ENCODE assay signal across 16 mouse cellular contexts in genomic region chr6:115956418-115956921, GRCm38 (mm10). TPM values are rescaled to one million over a fixed set of nuclear protein-coding genes. Genes with fewer than 3 reads are reported as not detected.
DNase-seq lines count a peak whose midpoint lies in the region; ATAC-seq and TF ChIP-seq lines count a peak whose summit lies in the region.
"Had no signal": no experiment of that assay in that cellular context is flagged by ENCODE, and none has a peak within 500 bp of the region (broad histone marks: within the 10 kb centered on the region; RNA-seq: fewer than 3 reads in every experiment).

No protein-coding gene starts in this region.

- TF ChIP-seq POLR2A in lung, adult 2 months (IDR thresholded peaks at IDR 0.05; ENCODE audit: borderline replicate concordance, extremely low read depth, low read depth, low read length), result no peak

- DNase-seq in heart, adult 18-20 months, result no peak
- no peak for DNase-seq in lung, adult 2 months
- no peak for DNase-seq in lung, postnatal 36 days
- no peak for DNase-seq in embryo, embryonic 11 days
- no peak for DNase-seq in adrenal gland, adult 18-20 months (ENCODE audit: low spot score in 2 of 2)
- DNase-seq: spleen, adult 18-20 months; thymus, postnatal 36 days had no signal

- H3K36me3 ChIP-seq in heart, embryonic 13.5 days, result peaks cover 69% of the 10 kb centered on the region
- H3K36me3 ChIP-seq in embryonic facial prominence, embryonic 15.5 days, result 0 out of 2 replicates have a peak, but pooled peaks cover 11% of the 10 kb centered on the region
- H3K36me3 ChIP-seq in limb, embryonic 15.5 days, result no peaks in the 10 kb centered on the region
- H3K36me3 ChIP-seq: midbrain, embryonic 10.5 days had no signal

- no peak for ATAC-seq in heart, embryonic 13.5 days (ENCODE audit: extremely low read depth, insufficient number of reproducible peaks, low FRiP score, low TSS enrichment)
- no peak for ATAC-seq in embryonic facial prominence, embryonic 15.5 days (ENCODE audit: insufficient number of reproducible peaks, low FRiP score, low TSS enrichment, low read depth)
- ATAC-seq in limb, embryonic 15.5 days (ENCODE audit: insufficient number of reproducible peaks, low FRiP score, low TSS enrichment, low read depth), result no peak

- peak; percentile 27; the same call in 1 of the 2 replicates for TF ChIP-seq CTCF in lung, adult 2 months (IDR thresholded peaks at IDR 0.05; ENCODE audit: insufficient read depth, low read length)

- H3K4me2 ChIP-seq in heart, embryonic 13.5 days, result no peak overlapping the region
- H3K4me2 ChIP-seq in embryonic facial prominence, embryonic 15.5 days (replicated peaks), result no peak overlapping the region
- H3K4me2 ChIP-seq in limb, embryonic 15.5 days, result no peak overlapping the region

- H3K9me3 ChIP-seq in heart, embryonic 13.5 days, result no peaks in the 10 kb centered on the region
- no peaks in the 10 kb centered on the region; the same call in 1 of the 2 replicates for H3K9me3 ChIP-seq in embryonic facial prominence, embryonic 15.5 days (replicated peaks)
- H3K9me3 ChIP-seq in limb, embryonic 15.5 days, result no peaks in the 10 kb centered on the region
- H3K9me3 ChIP-seq: midbrain, embryonic 10.5 days had no signal

- H3K4me3 ChIP-seq in heart, embryonic 13.5 days, result no peak overlapping the region
- H3K4me3 ChIP-seq in lung, adult 2 months (replicated peaks; ENCODE audit: extremely low read depth, low read depth, low read length), result no peak overlapping the region
- no peak overlapping the region for H3K4me3 ChIP-seq in embryonic facial prominence, embryonic 15.5 days (replicated peaks)
- H3K4me3 ChIP-seq in limb, embryonic 15.5 days, result no peak overlapping the region
- H3K4me3 ChIP-seq: midbrain, embryonic 10.5 days had no signal

- no peaks in the 10 kb centered on the region for H3K27me3 ChIP-seq in heart, embryonic 13.5 days (replicated peaks)
- no peaks in the 10 kb centered on the region for H3K27me3 ChIP-seq in embryonic facial prominence, embryonic 15.5 days
- no peaks in the 10 kb centered on the region for H3K27me3 ChIP-seq in limb, embryonic 15.5 days

- H3K9ac ChIP-seq in heart, embryonic 13.5 days, result 0 out of 2 replicates have a peak overlapping the region, but pooled peaks have one; percentile 11
- H3K9ac ChIP-seq in embryonic facial prominence, embryonic 15.5 days, result peak overlapping the region; percentile 19; the same call in 1 of the 2 replicates
- H3K9ac ChIP-seq in limb, embryonic 15.5 days, result no peak overlapping the region

- peaks cover 63% of the 10 kb centered on the region for H3K4me1 ChIP-seq in heart, embryonic 13.5 days
- H3K4me1 ChIP-seq in lung, adult 2 months (ENCODE audit: control insufficient read depth, insufficient read depth, low read length), result peaks cover 27% of the 10 kb centered on the region
- H3K4me1 ChIP-seq in embryonic facial prominence, embryonic 15.5 days, result peaks cover 78% of the 10 kb centered on the region
- peaks cover 62% of the 10 kb centered on the region for H3K4me1 ChIP-seq in limb, embryonic 15.5 days

- WGBS in heart, embryonic 13.5 days, result 76% methylated on average over 13 of the region's 13 CpGs
- 29% methylated on average over 13 of the region's 13 CpGs for WGBS in lung, adult 2 months
- WGBS in embryonic facial prominence, embryonic 15.5 days, result 80% methylated on average over 13 of the region's 13 CpGs
- 74% methylated on average over 13 of the region's 13 CpGs for WGBS in limb, embryonic 15.5 days

- peak overlapping the region; percentile 64 for H3K27ac ChIP-seq in heart, embryonic 13.5 days (replicated peaks)
- peak overlapping the region; percentile 48; the same call in 1 of the 2 replicates for H3K27ac ChIP-seq in embryonic facial prominence, embryonic 15.5 days (replicated peaks)
- H3K27ac ChIP-seq in limb, embryonic 15.5 days, result 0 out of 2 replicates have a peak overlapping the region, but pooled peaks have one; percentile 59

RNA-seq across cellular contexts. Expression of gene H1foo, which starts 11.7 kb away (rescaled TPM):
- polyA plus RNA-seq in heart, embryonic 13.5 days (2015; fragmentation: Nextera tagmentation; extraction: Ambion mirVana), result not detected in 2 replicates
- total RNA-seq in heart, adult 18-20 months (2021), result not detected
- not detected in 2 replicates for polyA plus RNA-seq in lung, adult 2 months (2012; rRNA removed)
- not detected in 2 replicates for polyA plus RNA-seq in embryonic facial prominence, embryonic 15.5 days (2015; fragmentation: Nextera tagmentation; extraction: Ambion mirVana)
- polyA plus RNA-seq in limb, embryonic 15.5 days (2015; fragmentation: Nextera tagmentation; extraction: Ambion mirVana), result not detected in 2 replicates
- not detected for total RNA-seq in adrenal gland, adult 18-20 months (2021)
- total RNA-seq: gastrocnemius, postnatal 36 days; layer of hippocampus, adult 8-10 months; liver, adult 2 months had no signal
- polyA plus RNA-seq: embryonic facial prominence, embryonic 11.5 days; liver, adult 2 months; midbrain, embryonic 10.5 days; neural tube, embryonic 14.5 days had no signal

RNA-seq across cellular contexts. Expression of gene Rho, which starts 24.9 kb away (rescaled TPM):
- 0.08 TPM in 1 of 2 replicates, not detected in the other for polyA plus RNA-seq in heart, embryonic 13.5 days (2015; fragmentation: Nextera tagmentation; extraction: Ambion mirVana)
- total RNA-seq in heart, adult 18-20 months (2021), result not detected
- 1.0 and 1.3 TPM in 2 replicates for polyA plus RNA-seq in lung, adult 2 months (2012; rRNA removed)
- 0.12 and 0.53 TPM in 2 replicates for polyA plus RNA-seq in embryonic facial prominence, embryonic 15.5 days (2015; fragmentation: Nextera tagmentation; extraction: Ambion mirVana)
- polyA plus RNA-seq in limb, embryonic 15.5 days (2015; fragmentation: Nextera tagmentation; extraction: Ambion mirVana), result 0.12 and 0.16 TPM in 2 replicates
- total RNA-seq in adrenal gland, adult 18-20 months (2021), result under 1 TPM; 0.26 to 0.40 TPM
- total RNA-seq: gastrocnemius, postnatal 36 days; liver, adult 2 months had no signal

RNA-seq across cellular contexts. Expression of gene Plxnd1, which starts 38.3 kb away (rescaled TPM):
- 39.6 and 43.5 TPM in 2 replicates for polyA plus RNA-seq in heart, embryonic 13.5 days (2015; fragmentation: Nextera tagmentation; extraction: Ambion mirVana)
- total RNA-seq in heart, adult 18-20 months (2021), result 10 to 100 TPM; 54.6 to 68.7 TPM
- 146 and 185 TPM in 2 replicates for polyA plus RNA-seq in lung, adult 2 months (2012; rRNA removed)
- 29.4 and 33.5 TPM in 2 replicates for polyA plus RNA-seq in embryonic facial prominence, embryonic 15.5 days (2015; fragmentation: Nextera tagmentation; extraction: Ambion mirVana)
- polyA plus RNA-seq in limb, embryonic 15.5 days (2015; fragmentation: Nextera tagmentation; extraction: Ambion mirVana), result 31.7 and 32.2 TPM in 2 replicates
- 100 to 1,000 TPM; 116 to 135 TPM for total RNA-seq in adrenal gland, adult 18-20 months (2021)
